Mouse (Mus musculus): Measurements from ENCODE around the gene Lrrc8d.

DNA sequence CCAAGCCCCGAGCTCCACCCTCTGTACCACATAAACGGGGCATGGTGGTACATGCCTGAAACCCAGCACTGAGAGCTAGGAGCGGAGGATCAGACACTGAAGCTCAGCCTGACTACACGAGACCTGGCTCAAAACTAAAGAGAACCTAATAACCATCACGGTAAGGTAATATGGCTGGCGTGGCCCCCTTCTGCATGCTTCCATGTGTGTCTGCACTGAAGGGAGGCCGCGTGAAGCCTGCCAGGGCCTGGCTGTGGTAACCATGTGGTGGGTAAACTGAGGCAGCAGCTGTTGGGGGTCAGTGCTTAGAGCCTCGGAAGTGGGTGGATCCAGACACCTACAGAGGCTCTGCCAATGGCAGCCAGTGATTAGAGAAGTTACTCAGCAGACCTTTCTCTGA lies 153.5 kb downstream of the Lrrc8d start:
- no peak for TF ChIP-seq GATA1 (IDR thresholded peaks at IDR 0.05; ENCODE audit: borderline replicate concordance, low read length)
- TF ChIP-seq FLI1 (IDR thresholded peaks at IDR 0.05; ENCODE audit: low read length), result no peak

Measured in megakaryocyte, embryonic 14.5 days (primary cell).